Mouse (Mus musculus) cortical plate, adult 2 months (tissue): ENCODE results near the gene Prss8.

Experiments used
- CTCF ChIP-seq: fragments of 200-500 bp; IDR thresholded peaks from 2 replicates; pipeline ENCODE4 v1.5.1; 2011; ENCODE audit warnings: mild to moderate bottlenecking, control low read depth, low read length; ENCODE audit not compliant: insufficient read depth; ENCODE audit errors: extremely low read depth
- POLR2A ChIP-seq: fragments of 200-500 bp; IDR thresholded peaks from 2 replicates; pipeline ENCODE4 v1.6.1; 2011; ENCODE audit warnings: mild to moderate bottlenecking, low read length, control low read depth; ENCODE audit not compliant: insufficient read depth; ENCODE audit errors: extremely low read depth

DNA sequence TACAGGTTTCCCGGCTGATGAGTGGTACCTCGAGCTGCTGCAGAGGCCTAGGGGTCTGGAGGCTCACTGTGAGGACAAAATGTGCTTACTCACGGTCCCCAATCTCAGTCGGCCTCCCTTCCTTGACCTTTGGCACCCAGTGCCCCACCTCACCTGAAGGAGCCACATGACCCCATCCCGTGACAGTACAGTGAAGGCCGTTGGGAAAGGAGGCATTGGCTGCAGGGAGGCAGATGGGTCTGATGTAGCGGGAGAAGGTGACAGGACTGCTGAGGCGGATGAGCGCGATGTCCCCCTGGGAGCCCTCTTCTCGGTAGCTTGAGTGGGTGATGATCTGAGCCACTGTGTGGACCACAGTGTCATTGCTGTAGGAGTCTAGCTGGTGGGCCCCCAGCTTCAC lies 3.1 kb downstream of the Prss8 start:
- TF ChIP-seq CTCF (no peak), POLR2A (no peak)
